Mouse (Mus musculus): Measurements from ENCODE around the gene Wwox. TPM values are rescaled to one million over a fixed set of nuclear protein-coding genes. Genes with fewer than 3 reads are reported as not detected.

Wwox gene
- polyA plus RNA-seq, 1 experiment from 2014 or later = 20.0 TPM

DNA sequence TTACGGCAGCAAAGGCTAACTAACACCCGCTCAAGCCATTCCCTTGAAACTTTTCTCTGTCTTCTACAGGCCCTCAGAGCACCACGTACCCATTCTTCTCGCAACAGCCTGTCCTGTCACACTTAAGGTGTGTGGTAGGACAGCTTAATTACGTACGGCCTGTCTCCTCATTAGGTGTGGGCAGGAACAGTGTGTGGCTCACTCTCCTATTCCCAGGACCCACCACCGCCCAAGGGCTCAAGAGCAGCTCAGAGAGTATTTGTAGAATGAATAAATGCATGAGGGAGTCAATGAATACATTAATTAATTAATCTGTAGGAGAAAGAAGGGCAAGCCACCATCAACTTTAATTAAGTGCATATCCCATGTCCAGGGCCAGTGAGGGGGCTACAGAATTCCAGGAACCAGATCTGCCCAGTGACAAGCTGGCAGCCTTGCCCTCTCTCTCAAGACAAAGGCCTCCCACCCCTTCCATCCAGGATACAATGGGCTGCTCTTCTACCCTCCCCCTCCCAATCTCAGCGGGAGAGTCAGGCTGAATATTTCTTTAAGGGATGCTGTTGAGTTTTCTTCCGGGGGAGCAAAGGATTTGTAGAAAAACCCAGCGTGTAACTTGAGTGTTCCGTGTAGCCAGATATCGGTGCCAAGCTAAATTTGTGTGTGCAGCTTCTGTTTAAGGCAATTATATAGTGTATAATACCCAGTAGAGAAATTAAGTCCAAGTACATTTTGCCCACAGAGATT, 718.7 kb downstream of the Wwox start:
- 61% methylated on average over 12 of the region's 12 CpGs for WGBS
- H3K9ac ChIP-seq = no peak overlapping the region
- H3K4me3 ChIP-seq = no peak overlapping the region
- peak overlapping the region; percentile 67; the same call in 1 of the 2 replicates for H3K4me2 ChIP-seq
- no peaks in the 10 kb centered on the region for H3K9me3 ChIP-seq
- no peaks in the 10 kb centered on the region for H3K36me3 ChIP-seq
- no peaks in the 10 kb centered on the region; the same call in 1 of the 2 replicates for H3K27me3 ChIP-seq
- peak overlapping the region; percentile 79; the same call in 1 of the 2 replicates for H3K27ac ChIP-seq
- no peak for ATAC-seq (ENCODE audit: borderline replicate concordance, extremely low read depth, low FRiP score, low TSS enrichment)
- H3K4me1 ChIP-seq = peaks cover 42% of the 10 kb centered on the region

DNA sequence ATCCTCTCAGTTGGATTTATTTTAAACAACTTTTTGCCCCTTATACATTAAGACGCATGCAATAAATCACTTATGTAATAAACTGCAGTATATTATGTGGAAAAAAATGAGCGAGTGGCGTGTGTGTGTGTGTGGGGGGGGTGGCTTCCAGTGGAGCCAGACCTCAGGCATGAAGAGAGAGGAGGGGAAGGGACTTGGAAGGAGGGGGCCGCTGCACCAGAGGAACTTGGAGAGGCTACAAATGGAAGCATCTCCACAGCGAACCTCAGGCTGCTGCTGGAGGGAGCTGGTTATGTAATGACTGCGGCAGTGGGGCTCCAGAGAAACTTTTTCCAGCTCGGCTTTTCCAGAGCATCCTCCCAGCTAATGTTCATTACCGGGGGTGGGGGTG, 719.3 kb downstream of the Wwox start:
- Histone ChIP-seq H3K4me3 (peak overlapping the region; percentile 39), H3K4me1 (peaks cover 42% of the 10 kb centered on the region), H3K9ac (no peak overlapping the region), H3K4me2 (peak overlapping the region; percentile 67), H3K9me3 (no peaks in the 10 kb centered on the region), H3K27me3 (peaks cover 4% of the 10 kb centered on the region), H3K36me3 (no peaks in the 10 kb centered on the region), H3K27ac (peak overlapping the region; percentile 79)
- ATAC-seq (ENCODE audit: borderline replicate concordance, extremely low read depth, low FRiP score, low TSS enrichment) = no peak
- WGBS = 4% methylated on average over 8 of the region's 8 CpGs

DNA sequence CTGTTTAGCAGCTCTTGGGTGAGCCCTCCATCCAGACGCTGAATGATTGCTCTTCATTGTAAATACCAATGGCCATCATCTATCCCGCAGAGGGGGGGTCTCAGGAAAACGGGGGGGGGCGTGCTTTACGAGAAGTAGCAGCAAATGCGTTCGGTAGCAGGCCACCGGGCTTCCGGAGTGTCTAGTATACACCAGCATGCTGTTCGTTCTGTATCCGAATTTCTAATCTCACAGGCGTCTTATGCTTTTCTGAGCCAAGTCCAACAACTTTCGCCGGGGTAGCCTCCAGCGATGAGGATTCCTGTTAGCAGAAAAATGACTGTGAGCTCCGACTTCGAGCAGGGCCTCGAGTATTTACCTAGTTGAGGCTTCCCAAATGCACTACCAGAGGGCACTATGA, 719.8 kb downstream of the Wwox start:
- Histone ChIP-seq H3K9ac (peak overlapping the region; percentile 35; the same call in 1 of the 2 replicates), H3K27ac (peak overlapping the region; percentile 79)
- WGBS = 4% methylated on average over 18 of the region's 18 CpGs

GRCm38 (mm10) chr8:115159711-115160374, 720.4 kb downstream of the Wwox start:
- Histone ChIP-seq H3K9me3 (no peaks in the 10 kb centered on the region), H3K9ac (peak overlapping the region; percentile 35), H3K36me3 (no peaks in the 10 kb centered on the region), H3K4me1 (peaks cover 39% of the 10 kb centered on the region), H3K4me2 (peak overlapping the region; percentile 67), H3K27ac (peak overlapping the region; percentile 79), H3K4me3 (peak overlapping the region; percentile 39), H3K27me3 (peaks cover 6% of the 10 kb centered on the region)
- ATAC-seq (ENCODE audit: borderline replicate concordance, extremely low read depth, low FRiP score, low TSS enrichment) = peak; percentile 60; the same call in 1 of the 2 replicates
- WGBS = 9% methylated on average over 22 of the region's 22 CpGs

More for the DNA sequence above, 719.8 kb downstream of the Wwox start:
- peak; percentile 13; the same call in 1 of the 2 replicates for ATAC-seq (ENCODE audit: borderline replicate concordance, extremely low read depth, low FRiP score, low TSS enrichment)
- peak overlapping the region; percentile 67 for H3K4me2 ChIP-seq
- peaks cover 39% of the 10 kb centered on the region for H3K4me1 ChIP-seq
- H3K36me3 ChIP-seq = no peaks in the 10 kb centered on the region
- H3K9me3 ChIP-seq = no peaks in the 10 kb centered on the region
- H3K4me3 ChIP-seq = peak overlapping the region; percentile 39
- peaks cover 6% of the 10 kb centered on the region for H3K27me3 ChIP-seq

- Histone ChIP-seq H3K9ac (no peak overlapping the region; the same call in 1 of the 2 replicates), H3K9me3 (no peaks in the 10 kb centered on the region), H3K4me1 (peaks cover 39% of the 10 kb centered on the region), H3K4me3 (peak overlapping the region; percentile 39), H3K36me3 (no peaks in the 10 kb centered on the region), H3K27ac (0 out of 2 replicates have a peak overlapping the region, but pooled peaks have one; percentile 79), H3K4me2 (peak overlapping the region; percentile 67), H3K27me3 (peaks cover 6% of the 10 kb centered on the region)
- 86% methylated on average over 5 of the region's 5 CpGs for WGBS
- ATAC-seq (ENCODE audit: borderline replicate concordance, extremely low read depth, low FRiP score, low TSS enrichment) = no peak
Measured at GRCm38 (mm10) chr8:115160407-115160806, 721.0 kb downstream of the Wwox start.

DNA sequence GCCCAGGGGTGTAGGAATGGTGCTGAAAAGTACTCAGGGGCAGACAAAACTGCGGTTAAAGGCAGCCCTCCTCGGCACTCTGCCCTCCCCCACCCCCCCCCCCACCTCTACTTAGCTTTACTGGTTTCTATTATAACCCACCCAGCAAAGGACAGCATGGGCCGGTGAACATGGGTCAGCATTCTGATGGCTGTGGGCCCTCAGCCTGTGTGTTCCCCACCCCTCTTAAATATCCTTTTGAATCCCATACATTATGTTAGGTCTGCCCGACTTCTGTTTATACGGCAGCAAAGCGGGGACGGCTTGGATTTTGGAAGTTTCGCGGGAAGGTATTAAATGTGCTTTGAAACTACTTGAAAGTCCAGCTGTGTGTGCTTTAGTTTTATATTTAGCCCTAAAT, 722.1 kb downstream of the Wwox start:
- Histone ChIP-seq H3K9me3 (no peaks in the 10 kb centered on the region), H3K4me3 (no peak overlapping the region), H3K27ac (no peak overlapping the region), H3K4me1 (peaks cover 39% of the 10 kb centered on the region), H3K36me3 (no peaks in the 10 kb centered on the region), H3K27me3 (peaks cover 6% of the 10 kb centered on the region), H3K4me2 (no peak overlapping the region), H3K9ac (no peak overlapping the region)
- no peak for ATAC-seq (ENCODE audit: borderline replicate concordance, extremely low read depth, low FRiP score, low TSS enrichment)
- WGBS = 64% methylated on average over 9 of the region's 9 CpGs

GRCm38 (mm10) chr8:115164872-115165271, 725.4 kb downstream of the Wwox start:
- Histone ChIP-seq H3K4me3 (no peak overlapping the region), H3K9ac (no peak overlapping the region; the same call in 1 of the 2 replicates), H3K27me3 (peaks cover 6% of the 10 kb centered on the region), H3K4me1 (peaks cover 21% of the 10 kb centered on the region), H3K36me3 (no peaks in the 10 kb centered on the region), H3K27ac (no peak overlapping the region), H3K4me2 (peak overlapping the region; percentile 9; the same call in 1 of the 2 replicates), H3K9me3 (no peaks in the 10 kb centered on the region)
- WGBS = 10% methylated on average over 13 of the region's 13 CpGs
- ATAC-seq (ENCODE audit: borderline replicate concordance, extremely low read depth, low FRiP score, low TSS enrichment) = no peak

DNA sequence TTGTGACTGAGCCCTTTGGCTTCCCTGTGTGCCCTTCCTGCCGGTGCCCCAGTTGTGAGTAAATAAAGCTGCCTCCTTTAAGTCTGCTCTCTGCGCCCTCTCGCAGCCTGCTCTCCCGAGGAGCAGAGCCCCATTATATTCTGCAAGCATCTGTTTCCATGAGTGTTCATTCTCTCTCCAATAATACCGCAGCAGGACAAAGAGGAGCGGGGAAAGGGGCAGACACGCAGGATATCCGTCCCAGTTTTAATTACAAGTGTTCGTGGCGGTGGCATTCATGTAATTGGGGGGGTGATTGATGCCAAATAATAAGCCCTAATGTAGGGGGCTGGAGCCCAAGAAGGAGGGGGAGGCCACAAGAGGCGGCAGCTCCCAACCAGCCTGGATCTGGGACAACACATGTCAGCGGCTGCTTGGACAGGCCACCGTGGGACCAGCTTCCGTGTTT, 734.2 kb downstream of the Wwox start:
- WGBS = 75% methylated on average over 14 of the region's 14 CpGs
- Histone ChIP-seq H3K27ac (no peak overlapping the region), H3K4me3 (no peak overlapping the region), H3K9me3 (no peaks in the 10 kb centered on the region), H3K36me3 (no peaks in the 10 kb centered on the region), H3K4me1 (no peaks in the 10 kb centered on the region), H3K9ac (no peak overlapping the region), H3K4me2 (no peak overlapping the region), H3K27me3 (no peaks in the 10 kb centered on the region)
- no peak for ATAC-seq (ENCODE audit: borderline replicate concordance, extremely low read depth, low FRiP score, low TSS enrichment)

DNA sequence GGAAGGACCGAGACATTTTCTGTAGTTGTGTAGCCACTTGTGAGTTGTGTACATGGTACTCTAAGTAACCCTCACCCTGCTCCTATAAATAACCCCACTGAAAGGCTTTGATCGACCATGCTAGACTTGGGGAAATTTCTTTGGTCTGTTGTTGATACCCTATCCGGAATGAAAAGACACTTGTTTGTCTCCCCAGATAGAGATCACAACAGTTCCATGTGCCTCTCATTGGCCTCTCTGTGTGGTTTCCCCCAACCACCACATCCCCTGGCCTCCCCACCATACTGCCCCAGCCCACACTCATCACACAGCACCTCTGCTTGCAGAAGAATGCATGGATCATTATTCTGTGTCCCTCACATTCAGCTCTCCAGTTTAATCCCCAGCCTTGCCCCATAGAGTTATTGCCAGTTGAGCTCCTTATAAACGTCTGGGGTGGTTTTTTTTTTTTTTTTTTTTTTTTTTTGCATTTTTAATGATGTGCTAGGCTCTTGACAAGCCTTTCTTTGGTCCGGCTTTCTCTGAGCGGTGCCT, 746.0 kb downstream of the Wwox start:
- ATAC-seq (ENCODE audit: borderline replicate concordance, extremely low read depth, low FRiP score, low TSS enrichment) = peak; percentile 68; the same call in 1 of the 2 replicates
- no peaks in the 10 kb centered on the region for H3K9me3 ChIP-seq
- WGBS = 54% methylated on average over 6 of the region's 6 CpGs
- H3K4me1 ChIP-seq = peaks cover 9% of the 10 kb centered on the region; the same call in 1 of the 2 replicates
- H3K27me3 ChIP-seq = no peaks in the 10 kb centered on the region
- H3K9ac ChIP-seq = no peak overlapping the region
- no peak overlapping the region for H3K4me3 ChIP-seq
- no peaks in the 10 kb centered on the region for H3K36me3 ChIP-seq
- no peak overlapping the region for H3K4me2 ChIP-seq
- no peak overlapping the region for H3K27ac ChIP-seq

DNA sequence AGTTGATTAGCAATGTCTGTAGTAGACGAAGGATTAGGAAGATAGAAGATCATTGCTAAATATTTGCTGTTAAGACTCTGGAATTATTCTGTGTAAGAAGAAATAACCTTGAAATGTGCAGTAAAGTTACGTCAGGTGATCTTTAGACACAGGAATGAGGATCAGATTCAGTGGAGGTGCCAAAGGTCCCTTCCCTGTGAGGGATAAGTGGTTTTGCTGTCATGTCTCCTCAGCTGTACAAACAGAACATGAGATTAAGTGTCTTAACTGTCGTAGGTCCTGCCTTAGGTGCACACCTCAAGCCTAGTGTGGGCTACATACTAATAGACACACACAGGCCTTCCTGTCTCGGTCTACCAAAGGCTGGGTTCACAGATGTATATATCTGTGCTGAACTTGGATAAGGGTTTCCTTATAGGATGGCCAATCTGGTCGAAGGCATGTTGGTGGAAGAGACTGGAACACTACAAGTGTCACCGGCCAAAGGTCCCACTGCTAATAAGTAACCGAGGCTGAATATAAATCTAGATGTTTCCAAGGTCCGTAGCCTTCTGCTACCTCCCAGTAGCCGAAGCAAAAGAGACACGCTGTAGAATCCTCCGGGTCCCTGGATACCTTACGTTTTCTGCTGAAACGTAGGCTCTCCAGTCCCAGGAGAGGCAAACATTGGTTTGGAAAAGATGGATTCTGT, 746.8 kb downstream of the Wwox start:
- no peak overlapping the region for H3K9ac ChIP-seq
- 58% methylated on average over 13 of the region's 13 CpGs for WGBS
- H3K4me2 ChIP-seq = no peak overlapping the region
- no peaks in the 10 kb centered on the region for H3K27me3 ChIP-seq
- H3K36me3 ChIP-seq = no peaks in the 10 kb centered on the region
- no peak for ATAC-seq (ENCODE audit: borderline replicate concordance, extremely low read depth, low FRiP score, low TSS enrichment)
- H3K9me3 ChIP-seq = no peaks in the 10 kb centered on the region
- H3K27ac ChIP-seq = no peak overlapping the region
- H3K4me1 ChIP-seq = peaks cover 9% of the 10 kb centered on the region; the same call in 1 of the 2 replicates
- no peak overlapping the region for H3K4me3 ChIP-seq

DNA sequence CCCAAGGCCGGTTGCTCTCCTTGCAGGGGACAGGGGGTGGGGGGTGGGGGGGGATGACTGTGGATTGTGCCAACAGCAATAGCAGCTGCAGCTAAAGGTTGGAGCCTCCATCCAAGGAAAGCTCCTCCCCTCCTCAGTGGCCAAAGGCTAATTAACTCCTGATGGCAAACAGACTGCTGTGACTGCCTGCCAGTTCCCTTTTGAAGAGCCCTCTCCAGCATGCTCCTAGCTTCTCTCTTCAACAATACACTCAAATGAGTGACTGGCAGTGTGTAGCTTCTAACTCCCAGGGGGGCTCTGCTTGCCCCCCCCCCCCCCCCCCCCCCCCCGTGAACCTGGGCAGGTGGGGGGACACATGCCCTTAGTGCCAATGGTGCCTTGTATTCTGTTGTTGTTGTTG, 747.4 kb downstream of the Wwox start:
- H3K4me1 ChIP-seq = peaks cover 9% of the 10 kb centered on the region; the same call in 1 of the 2 replicates
- H3K4me3 ChIP-seq = no peak overlapping the region
- no peak overlapping the region for H3K27ac ChIP-seq
- no peak overlapping the region for H3K4me2 ChIP-seq
- ATAC-seq (ENCODE audit: borderline replicate concordance, extremely low read depth, low FRiP score, low TSS enrichment) = peak; percentile 50; the same call in 1 of the 2 replicates
- H3K36me3 ChIP-seq = no peaks in the 10 kb centered on the region
- no peaks in the 10 kb centered on the region for H3K27me3 ChIP-seq
- H3K9me3 ChIP-seq = no peaks in the 10 kb centered on the region
- 7% methylated on average over 1 of the region's 2 CpGs for WGBS
- no peak overlapping the region for H3K9ac ChIP-seq
